Mouse (Mus musculus): ENCODE data around the gene Itgam. TPM values are rescaled to one million over a fixed set of nuclear protein-coding genes. Genes with fewer than 3 reads are reported as not detected.
"Not testable (repeated sequence)": the region's sequence is repeated elsewhere in the genome, so short reads cannot be mapped to it uniquely, and the experiment has no call there.

Gene Itgam
- polyA plus RNA-seq, 1 experiment from 2014 or later: 1.8 TPM

- not testable (repeated sequence) for H3K36me3 ChIP-seq (ENCODE audit: control insufficient read depth, insufficient read depth, low read length); H3K9ac ChIP-seq (ENCODE audit: low read depth, low read length); H3K4me1 ChIP-seq (replicated peaks; ENCODE audit: control insufficient read depth, insufficient read depth, low read length); H3K27me3 ChIP-seq (replicated peaks; ENCODE audit: control insufficient read depth, insufficient read depth, low read length); DNase-seq (ENCODE audit: low spot score); H3K27ac ChIP-seq (ENCODE audit: low read depth, low read length); H3K9me3 ChIP-seq (ENCODE audit: control insufficient read depth, low read length); H3K4me3 ChIP-seq (ENCODE audit: low read depth, low read length); H3K4me2 ChIP-seq; ATAC-seq (replicated peaks; ENCODE audit: low FRiP score)
- 44% methylated on average over 7 of the region's 8 CpGs for WGBS
These were observed 96.4 kb downstream of the Itgam start for GRCm38 (mm10) chr7:128158688-128159354.

DNA sequence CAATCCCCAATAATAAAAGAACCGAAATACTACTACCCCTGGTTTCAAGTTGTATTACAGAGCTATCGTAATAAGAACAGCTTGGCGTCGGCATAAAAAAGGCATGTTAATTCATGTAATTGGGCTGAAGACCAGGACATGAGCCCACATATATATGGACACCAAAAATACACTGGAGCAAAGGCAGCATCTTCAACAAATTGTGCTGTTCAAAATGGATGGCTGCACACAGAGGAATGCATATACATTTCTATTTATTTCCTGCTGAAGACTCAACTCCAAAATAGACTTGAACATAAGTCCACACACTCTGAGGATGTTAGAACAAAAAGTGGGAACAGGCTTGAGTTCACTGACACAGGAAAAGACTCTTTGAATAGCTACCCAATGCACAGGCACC, 101.6 kb downstream of the Itgam start:
- no peak overlapping the region for H3K4me2 ChIP-seq
- no peaks in the 10 kb centered on the region for H3K27me3 ChIP-seq (replicated peaks; ENCODE audit: control insufficient read depth, insufficient read depth, low read length)
- H3K36me3 ChIP-seq (ENCODE audit: control insufficient read depth, insufficient read depth, low read length): no peaks in the 10 kb centered on the region
- no peak overlapping the region for H3K4me3 ChIP-seq (ENCODE audit: low read depth, low read length)
- no peak for DNase-seq (ENCODE audit: low spot score)
- no peaks in the 10 kb centered on the region for H3K4me1 ChIP-seq (replicated peaks; ENCODE audit: control insufficient read depth, insufficient read depth, low read length)
- H3K9ac ChIP-seq (ENCODE audit: low read depth, low read length): no peak overlapping the region
- 90% methylated on average over 4 of the region's 4 CpGs for WGBS
- no peak for ATAC-seq (replicated peaks; ENCODE audit: low FRiP score)
- H3K27ac ChIP-seq (ENCODE audit: low read depth, low read length): no peak overlapping the region
- H3K9me3 ChIP-seq (ENCODE audit: control insufficient read depth, low read length): no peaks in the 10 kb centered on the region

- Histone ChIP-seq H3K27ac (ENCODE audit: low read depth, low read length) (no peak overlapping the region), H3K27me3 (replicated peaks; ENCODE audit: control insufficient read depth, insufficient read depth, low read length) (no peaks in the 10 kb centered on the region), H3K36me3 (ENCODE audit: control insufficient read depth, insufficient read depth, low read length) (no peaks in the 10 kb centered on the region), H3K9ac (ENCODE audit: low read depth, low read length) (no peak overlapping the region), H3K4me1 (replicated peaks; ENCODE audit: control insufficient read depth, insufficient read depth, low read length) (no peaks in the 10 kb centered on the region), H3K4me2 (no peak overlapping the region), H3K9me3 (ENCODE audit: control insufficient read depth, low read length) (no peaks in the 10 kb centered on the region), H3K4me3 (ENCODE audit: low read depth, low read length) (no peak overlapping the region)
- DNase-seq (ENCODE audit: low spot score) (no peak), ATAC-seq (replicated peaks; ENCODE audit: low FRiP score) (no peak)
- WGBS: 89% methylated on average over 7 of the region's 7 CpGs
These were observed 104.0 kb downstream of the Itgam start for GRCm38 (mm10) chr7:128166391-128166790.

Other genes starting within 250 kb of the Itgam start
- gene Stx4a, start 238.3 kb upstream of the Itgam start, polyA plus RNA-seq (2014; fragmentation: Nextera tagmentation; extraction: Ambion mirVana): 16.1 and 19.4 TPM in 2 replicates
- 1.5 and 1.9 TPM in 2 replicates for gene Stx1b, start 238.1 kb upstream of the Itgam start, polyA plus RNA-seq (2014; fragmentation: Nextera tagmentation; extraction: Ambion mirVana)
- 15.1 and 15.8 TPM in 2 replicates for gene Zfp646, start 186.4 kb upstream of the Itgam start, polyA plus RNA-seq (2014; fragmentation: Nextera tagmentation; extraction: Ambion mirVana)
- 15.2 and 15.9 TPM in 2 replicates for gene Zfp668, start 185.8 kb upstream of the Itgam start, polyA plus RNA-seq (2014; fragmentation: Nextera tagmentation; extraction: Ambion mirVana)
- 0.40 and 0.48 TPM in 2 replicates for gene Prss53, start 171.7 kb upstream of the Itgam start, polyA plus RNA-seq (2014; fragmentation: Nextera tagmentation; extraction: Ambion mirVana)
- gene Gm21974, start 167.2 kb upstream of the Itgam start, polyA plus RNA-seq (2014; fragmentation: Nextera tagmentation; extraction: Ambion mirVana): 0.08 TPM in 1 of 2 replicates, not detected in the other
- 108 and 110 TPM in 2 replicates for gene Vkorc1, start 167.0 kb upstream of the Itgam start, polyA plus RNA-seq (2014; fragmentation: Nextera tagmentation; extraction: Ambion mirVana)
- 126 and 132 TPM in 2 replicates for gene Bckdk, start 158.6 kb upstream of the Itgam start, polyA plus RNA-seq (2014; fragmentation: Nextera tagmentation; extraction: Ambion mirVana)
- gene Kat8, start 150.1 kb upstream of the Itgam start, polyA plus RNA-seq (2014; fragmentation: Nextera tagmentation; extraction: Ambion mirVana): 44.2 and 47.0 TPM in 2 replicates
- 3.4 and 6.3 TPM in 2 replicates for gene Prss8, start 132.5 kb upstream of the Itgam start, polyA plus RNA-seq (2014; fragmentation: Nextera tagmentation; extraction: Ambion mirVana)
- 7.9 and 9.4 TPM in 2 replicates for gene Prss36, start 115.9 kb upstream of the Itgam start, polyA plus RNA-seq (2014; fragmentation: Nextera tagmentation; extraction: Ambion mirVana)
- gene Fus, start 95.2 kb upstream of the Itgam start, polyA plus RNA-seq (2014; fragmentation: Nextera tagmentation; extraction: Ambion mirVana): 28.1 and 34.4 TPM in 2 replicates
- gene Pycard, start 68.8 kb upstream of the Itgam start, polyA plus RNA-seq (2014; fragmentation: Nextera tagmentation; extraction: Ambion mirVana): 46.3 and 51.1 TPM in 2 replicates
- not detected in 2 replicates for gene Trim72, start 58.7 kb upstream of the Itgam start, polyA plus RNA-seq (2014; fragmentation: Nextera tagmentation; extraction: Ambion mirVana)
- not detected in 2 replicates for gene Gm49368, start within 50 bp of the Itgam start, polyA plus RNA-seq (2014; fragmentation: Nextera tagmentation; extraction: Ambion mirVana)
- gene Itgax, start 66.9 kb downstream of the Itgam start, polyA plus RNA-seq (2014; fragmentation: Nextera tagmentation; extraction: Ambion mirVana): 0.12 and 0.18 TPM in 2 replicates
- gene Itgad, start 91.7 kb downstream of the Itgam start, polyA plus RNA-seq (2014; fragmentation: Nextera tagmentation; extraction: Ambion mirVana): not detected in 2 replicates
- 2.3 and 6.3 TPM in 2 replicates for gene Cox6a2, start 143.7 kb downstream of the Itgam start, polyA plus RNA-seq (2014; fragmentation: Nextera tagmentation; extraction: Ambion mirVana)
- 15.1 and 15.8 TPM in 2 replicates for gene Armc5, start 174.7 kb downstream of the Itgam start, polyA plus RNA-seq (2014; fragmentation: Nextera tagmentation; extraction: Ambion mirVana)
- gene 9130023H24Rik, start 175.4 kb downstream of the Itgam start, polyA plus RNA-seq (2014; fragmentation: Nextera tagmentation; extraction: Ambion mirVana): 3.8 and 4.5 TPM in 2 replicates
- gene Tgfb1i1, start 184.2 kb downstream of the Itgam start, polyA plus RNA-seq (2014; fragmentation: Nextera tagmentation; extraction: Ambion mirVana): 35.3 and 38.2 TPM in 2 replicates
- 2.1 and 3.0 TPM in 2 replicates for gene Slc5a2, start 203.0 kb downstream of the Itgam start, polyA plus RNA-seq (2014; fragmentation: Nextera tagmentation; extraction: Ambion mirVana)
- 38.2 and 42.3 TPM in 2 replicates for gene BC017158, start 235.5 kb downstream of the Itgam start, polyA plus RNA-seq (2014; fragmentation: Nextera tagmentation; extraction: Ambion mirVana)

Measured in liver, embryonic 11.5 days (tissue).